Mouse (Mus musculus) thymus, postnatal 36 days (tissue): Measurements from ENCODE around the gene Prr12.

ENCODE experiments used
- DNase-seq, 2 experiments: peaks; one replicate each; pipeline ENCODE4 v3.0.0; 2022; ENCODE audit warnings: mixed read lengths in 2 of 2

Prr12 gene

DNA sequence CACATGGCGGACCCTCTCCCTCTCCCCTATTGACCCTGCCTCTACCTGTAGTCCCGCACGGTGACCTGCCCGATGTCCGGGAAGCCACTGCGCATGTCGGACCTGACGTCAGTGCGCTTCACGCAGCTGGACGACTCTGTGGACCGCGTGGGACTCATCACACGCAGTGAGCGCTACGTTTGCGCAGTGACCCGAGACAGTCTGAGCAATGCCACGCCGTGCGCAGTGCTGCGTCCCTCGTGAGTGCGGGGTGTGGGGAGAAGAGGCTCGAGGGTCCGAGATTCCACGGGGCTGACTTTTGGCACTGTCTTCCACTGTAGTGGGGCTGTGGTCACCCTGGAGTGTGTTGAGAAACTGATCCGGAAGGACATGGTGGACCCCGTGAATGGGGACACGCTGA lies 23.8 kb upstream of the Prr12 start:
- DNase-seq = no peak

- DNase-seq = no peak
These were observed 22.7 kb upstream of the Prr12 start for GRCm38 (mm10) chr7:45075405-45075804.

DNA sequence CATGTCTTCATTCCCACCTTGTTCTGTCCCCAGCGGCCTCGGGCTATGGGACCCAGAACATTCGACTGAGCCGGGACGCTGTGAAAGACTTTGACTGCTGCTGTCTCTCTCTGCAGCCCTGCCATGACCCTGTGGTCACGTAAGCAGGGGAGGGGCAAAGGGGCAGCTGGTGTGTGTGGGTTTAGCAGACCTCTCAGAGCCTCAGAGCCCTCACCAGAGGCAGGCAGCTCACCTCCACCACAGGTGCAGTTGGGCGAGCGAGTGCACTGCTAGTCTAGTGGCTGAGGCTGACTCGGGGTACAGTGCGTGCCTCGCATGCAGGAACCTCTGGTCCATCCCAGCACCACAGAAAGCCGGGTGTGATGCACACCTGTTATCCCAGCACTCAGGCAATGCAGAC lies 21.3 kb upstream of the Prr12 start:
- DNase-seq = no peak

DNA sequence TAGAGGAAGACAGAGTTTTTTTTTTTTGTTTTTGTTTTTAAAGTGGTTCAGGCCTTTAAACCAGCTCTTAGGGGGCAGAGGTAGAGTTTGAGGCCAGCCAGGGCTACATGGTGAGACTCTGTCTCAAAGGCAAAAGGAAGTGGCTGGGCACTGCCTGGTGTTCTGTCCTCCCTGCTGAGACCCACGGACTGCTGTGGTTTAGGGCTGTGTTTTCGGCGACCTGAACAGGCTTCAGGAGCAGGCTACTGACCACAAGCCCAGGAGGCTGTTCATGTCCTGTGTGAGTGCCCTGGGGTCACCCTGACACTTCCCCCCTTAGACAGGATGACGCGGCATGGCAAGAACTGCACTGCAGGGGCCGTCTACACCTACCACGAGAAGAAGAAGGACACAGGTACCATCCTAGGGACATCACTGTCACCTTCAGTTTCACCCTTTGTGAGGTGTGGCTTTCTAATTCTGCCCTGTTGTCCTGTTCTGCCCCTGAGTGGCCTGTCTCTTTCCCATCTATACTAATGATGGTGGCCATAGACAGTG lies 20.6 kb upstream of the Prr12 start:
- DNase-seq = no peak

DNA sequence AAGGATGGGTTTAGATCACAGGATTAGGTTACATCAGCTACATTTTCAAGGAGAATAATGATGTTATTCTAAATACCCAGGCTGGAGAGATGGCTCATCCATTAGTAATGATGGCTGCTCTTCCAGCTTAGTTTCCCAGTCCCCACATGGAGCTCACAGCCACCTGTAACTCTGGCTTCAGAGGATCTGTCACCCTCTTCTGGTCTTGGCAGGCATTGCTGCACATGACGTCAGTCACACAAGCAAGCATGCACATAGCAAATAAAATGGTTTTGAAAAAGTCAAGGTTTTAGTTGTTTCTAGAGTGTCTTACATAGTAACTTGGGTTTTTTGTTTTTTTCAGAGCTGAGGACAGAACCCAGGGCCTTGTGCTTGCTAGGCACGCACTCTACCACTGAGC lies 19.5 kb upstream of the Prr12 start:
- no peak for DNase-seq

DNA sequence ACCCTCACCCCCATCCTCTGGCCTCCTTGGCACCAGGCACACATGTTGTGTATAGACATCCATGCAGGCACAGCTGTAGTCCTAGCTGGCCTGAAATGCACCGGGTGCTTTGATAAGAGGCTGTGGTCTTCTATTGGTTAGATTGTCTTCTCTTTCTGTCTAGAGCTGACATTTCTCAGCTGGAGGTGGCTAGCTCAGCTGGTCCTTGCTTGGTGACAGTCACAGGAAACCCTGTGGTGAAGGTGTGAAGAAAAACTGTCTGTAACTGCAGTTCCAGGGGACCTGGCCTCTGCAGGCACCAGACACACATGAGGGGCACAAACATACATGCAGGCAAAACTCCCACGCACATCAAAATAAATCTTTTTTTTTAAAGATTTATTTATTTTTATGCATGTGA lies 17.0 kb upstream of the Prr12 start:
- no peak for DNase-seq

DNA sequence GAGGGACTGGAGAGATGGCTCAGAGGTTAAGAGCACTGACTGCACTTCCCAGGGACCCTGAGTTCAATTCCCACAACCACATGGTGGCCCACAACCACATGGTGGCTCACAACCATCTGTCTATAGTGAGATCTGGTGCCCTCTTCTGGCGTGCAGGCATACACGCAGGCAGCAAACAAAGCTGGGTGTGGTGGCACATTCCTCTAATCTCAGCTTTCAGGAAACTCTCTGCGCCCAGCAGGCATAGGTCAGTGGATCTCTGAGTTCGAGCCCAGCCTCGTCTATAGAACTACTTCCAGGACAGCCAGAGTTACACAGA lies 15.3 kb upstream of the Prr12 start:
- peak; percentile 66 to 68 for DNase-seq

- no peak for DNase-seq
These were observed 14.7 kb upstream of the Prr12 start for GRCm38 (mm10) chr7:45067190-45067999.

DNA sequence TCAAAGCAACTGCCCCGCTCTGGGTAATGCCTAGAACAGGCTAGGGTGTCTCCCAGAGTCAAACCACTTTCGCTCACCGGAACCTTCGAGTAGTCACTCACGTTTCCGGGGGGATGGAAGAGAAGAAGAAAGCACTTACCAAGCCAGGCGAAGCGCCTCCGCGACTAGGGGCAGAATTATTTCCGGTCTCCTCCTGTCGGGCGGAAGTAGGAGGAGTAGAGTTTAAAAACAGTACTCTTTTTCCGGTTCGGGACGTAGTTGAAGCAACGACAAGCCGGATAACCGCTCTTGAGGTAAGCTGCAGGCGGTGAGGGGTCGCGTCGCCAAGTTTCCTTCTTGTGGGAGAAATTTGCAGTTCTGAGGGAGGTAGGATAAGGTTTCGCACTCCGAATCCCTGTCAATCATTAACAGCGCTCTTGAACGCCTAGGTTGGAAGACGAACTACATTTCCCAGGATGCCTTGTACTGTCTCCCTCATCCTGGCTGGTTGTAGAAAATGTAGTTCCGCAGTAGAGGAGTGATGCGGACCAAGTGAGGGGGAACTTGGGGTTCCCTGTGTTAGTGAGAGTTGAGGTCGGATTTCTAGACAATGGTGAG lies 9.7 kb upstream of the Prr12 start, which contains the start of the genes Nosip and Prrg2:
Gene Nosip, plus strand, starts transcription at position 191 of the 597 bp plus-strand sequence.
Gene Prrg2, minus strand, starts transcription at position 439 of the 597 bp plus-strand sequence.
- peak; percentile 93 to 94 for DNase-seq

GRCm38 (mm10) chr7:45061532-45062075 lies 8.9 kb upstream of the Prr12 start:
- DNase-seq = peak in 1 of 2 experiments; percentile 45

- no peak for DNase-seq
These were observed 8.0 kb upstream of the Prr12 start for GRCm38 (mm10) chr7:45060632-45061122.

DNA sequence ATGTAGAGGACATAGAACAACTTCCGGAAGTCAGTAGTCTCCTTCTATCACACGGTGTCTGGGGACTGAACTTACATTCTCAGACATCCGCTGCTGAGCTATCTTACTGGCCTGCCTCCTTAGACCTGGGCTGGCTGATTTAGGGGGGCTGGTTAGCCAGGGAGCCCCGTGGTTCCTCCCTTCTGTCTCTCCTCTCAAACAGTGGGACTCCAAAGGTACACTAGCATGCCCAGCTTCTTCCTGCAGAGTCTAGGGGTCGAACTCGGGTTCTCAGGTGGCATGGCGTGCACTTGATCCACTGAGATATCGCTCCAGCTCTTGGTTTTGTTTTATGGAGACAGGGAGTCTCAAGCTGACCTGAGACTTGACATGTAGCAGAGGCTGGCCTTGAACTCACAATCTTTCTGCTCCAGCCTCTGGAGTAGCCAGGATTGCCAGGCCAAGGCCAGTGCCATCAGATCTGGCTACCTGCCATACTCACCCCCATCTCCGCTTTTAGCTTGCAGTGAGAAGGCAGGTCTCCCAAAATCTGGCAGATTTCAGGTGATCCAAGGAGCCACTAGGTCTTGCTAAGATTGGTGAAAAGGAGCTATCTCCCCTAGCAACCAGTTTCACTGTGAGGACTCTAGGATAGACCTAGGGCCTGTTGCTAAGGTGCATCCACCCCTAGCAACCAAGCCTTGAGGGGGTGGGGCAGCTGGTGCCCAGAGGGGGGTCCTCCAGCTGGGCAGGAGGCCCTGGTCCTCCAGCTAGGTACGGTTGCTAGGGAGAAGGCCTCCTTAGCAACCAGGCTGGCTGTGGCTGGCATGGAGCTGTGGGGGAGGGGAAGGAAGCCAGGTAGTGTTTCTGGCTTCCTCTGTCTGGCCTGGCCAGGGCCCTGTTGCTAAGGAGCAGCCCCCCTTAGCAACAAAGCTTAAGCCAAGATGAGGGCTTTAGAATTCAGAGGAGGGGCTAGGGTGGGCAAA lies 6.2 kb upstream of the Prr12 start:
- DNase-seq = no peak

GRCm38 (mm10) chr7:45056972-45057348 lies 4.3 kb upstream of the Prr12 start:
- no peak for DNase-seq

- DNase-seq = no peak
These were observed 3.8 kb upstream of the Prr12 start for GRCm38 (mm10) chr7:45056329-45056971.

- DNase-seq = peak; percentile 95 to 98
These were observed 1.3 kb upstream of the Prr12 start for GRCm38 (mm10) chr7:45053931-45054510.

DNA sequence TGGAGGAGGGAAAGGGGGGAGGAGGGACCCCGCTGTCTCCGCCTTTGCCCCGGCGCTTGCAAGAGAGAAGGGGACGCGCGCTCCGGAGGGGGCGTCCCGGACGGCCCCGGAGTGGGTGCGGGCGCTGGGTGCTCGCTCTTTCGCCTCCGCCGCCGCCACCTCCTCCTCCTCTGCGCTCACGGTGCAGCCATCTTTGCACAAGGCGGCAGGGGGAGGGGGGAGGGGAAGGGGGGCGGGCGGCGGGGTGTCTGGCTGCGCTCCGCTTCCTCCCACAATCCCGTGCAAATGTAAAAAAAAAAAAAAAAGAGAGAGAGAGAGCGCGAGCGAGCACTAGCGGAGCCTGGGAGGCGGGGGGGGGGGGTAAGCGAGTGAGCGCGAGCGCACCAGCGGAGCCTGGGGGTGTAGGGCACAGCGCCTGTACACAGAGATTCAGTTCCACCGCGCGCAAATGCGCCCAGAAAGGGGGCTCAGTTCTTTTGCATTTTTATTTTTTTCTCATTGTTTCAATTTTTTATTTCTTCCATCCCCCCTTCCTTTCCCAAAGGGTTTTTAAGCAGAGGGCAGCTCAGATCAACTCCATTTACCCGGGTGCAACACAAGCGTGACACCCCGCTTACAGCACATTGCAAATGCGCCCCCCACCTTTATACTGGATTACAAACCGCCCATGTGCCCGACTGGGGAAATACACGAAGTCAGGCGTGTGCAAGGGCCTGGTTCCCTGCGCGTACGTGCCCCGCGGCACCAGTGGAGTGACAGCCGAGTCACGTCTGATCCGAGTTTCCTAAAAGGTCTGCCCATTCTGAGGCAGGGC lies 643 bp upstream of the Prr12 start:
- peak; percentile 84 to 88 for DNase-seq

DNA sequence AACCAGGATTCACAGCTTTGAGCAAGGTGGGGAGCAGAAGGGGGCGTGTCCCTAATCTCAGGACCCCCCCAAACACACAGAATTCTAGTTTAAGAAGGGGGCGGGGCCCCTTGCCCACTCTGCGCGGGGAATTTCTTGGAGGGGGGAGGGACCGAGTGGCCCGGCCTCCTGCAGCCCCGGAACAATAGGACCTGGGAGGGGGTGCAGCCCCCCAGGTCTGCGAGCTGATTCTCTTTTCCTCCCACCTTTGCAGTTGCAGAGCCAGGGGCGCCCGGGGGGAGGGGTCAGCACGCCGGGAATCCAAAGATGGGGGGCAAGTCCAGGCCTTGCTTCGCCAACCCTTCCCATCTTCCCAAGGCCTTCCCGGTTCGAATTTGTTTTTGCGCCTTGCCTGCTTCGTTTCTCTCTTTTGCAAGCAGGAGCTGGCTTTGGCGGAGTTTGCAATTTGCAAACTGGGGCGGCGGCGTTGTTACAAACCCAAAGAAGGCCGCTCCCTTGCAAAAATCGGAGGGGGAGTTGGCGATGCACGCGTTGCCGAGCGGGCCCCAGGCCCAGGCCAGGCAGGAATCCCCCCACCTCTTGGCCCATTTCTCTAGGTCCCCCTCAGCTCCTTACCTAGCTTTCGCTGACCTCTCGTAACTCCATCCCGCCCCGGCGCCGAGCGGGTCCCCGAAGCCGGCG lies 360 bp downstream of the Prr12 start:
- peak; percentile 32 to 68 for DNase-seq

DNA sequence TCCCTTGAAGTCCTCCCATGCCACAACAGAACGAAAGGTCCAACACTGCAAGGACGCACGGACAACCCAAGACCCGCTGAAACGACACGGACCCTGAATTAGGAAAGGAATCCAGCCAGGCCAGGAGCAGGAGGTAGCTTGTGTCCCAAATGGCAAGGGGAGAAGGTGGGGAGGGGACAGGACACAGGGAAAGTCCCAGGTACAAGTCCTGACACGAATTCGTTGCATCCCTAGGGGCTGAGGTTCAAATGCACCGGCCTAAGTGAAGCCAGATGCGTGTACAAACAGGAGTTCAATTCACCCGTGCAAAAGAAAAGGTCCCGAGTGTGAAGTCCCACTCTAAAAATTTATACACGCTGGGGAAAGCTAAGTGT lies 1.1 kb downstream of the Prr12 start:
- no peak for DNase-seq

DNA sequence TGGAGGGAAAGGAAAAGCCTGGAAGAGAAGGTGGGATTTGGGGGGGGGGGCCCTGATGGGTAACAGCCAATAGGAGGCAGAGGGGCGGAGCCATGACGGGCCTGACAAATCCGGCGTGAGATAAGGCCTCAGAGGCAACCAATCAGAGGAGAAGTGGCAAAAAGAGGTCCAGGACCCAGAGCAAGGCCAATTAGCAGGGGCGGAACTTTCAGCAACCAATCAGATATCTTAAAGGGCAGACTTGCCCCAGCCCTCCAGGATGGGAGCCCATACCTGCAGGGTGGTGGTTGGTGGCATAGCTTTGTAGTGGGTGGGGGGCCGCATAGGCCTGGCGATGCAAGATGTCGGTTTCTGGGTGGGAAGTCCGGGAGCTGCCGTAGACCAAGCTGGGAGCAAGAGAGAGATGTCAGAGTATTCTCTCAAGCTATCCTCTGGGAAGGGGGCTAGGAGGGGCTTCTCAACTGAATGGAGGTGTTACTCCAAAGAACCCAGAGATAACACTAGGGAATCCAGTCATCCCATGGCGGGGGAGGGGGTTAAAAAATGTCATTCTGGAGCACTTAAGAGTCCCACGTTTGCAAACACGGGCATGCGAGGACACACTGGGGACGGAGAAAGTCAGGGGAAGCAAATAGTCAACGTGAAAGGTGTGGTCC lies 1.6 kb downstream of the Prr12 start:
- DNase-seq = peak; percentile 36 to 59
